Mouse (Mus musculus) lung, postnatal 25 days (tissue): Measurements from ENCODE around the gene Mtmr12.
A peak's percentile ranks its signal among the peaks of the same experiment; 100 is the strongest.

Source experiments
- DNase-seq: peaks from one replicate; pipeline ENCODE4 v3.0.0; 2022; ENCODE audit warnings: low spot score

The Mtmr12 gene

GRCm38 (mm10) chr15:12321788-12322621, 117.2 kb downstream of the Mtmr12 start, which contains the start of gene 1810049J17Rik:
Gene 1810049J17Rik, minus strand, starts transcription at chr15:12321899.
- DNase-seq: peak; percentile 30

GRCm38 (mm10) chr15:12322676-12323402, 118.0 kb downstream of the Mtmr12 start:
- no peak for DNase-seq
